ENCODE assay signal across 8 mouse cellular contexts in the genomic region with DNA sequence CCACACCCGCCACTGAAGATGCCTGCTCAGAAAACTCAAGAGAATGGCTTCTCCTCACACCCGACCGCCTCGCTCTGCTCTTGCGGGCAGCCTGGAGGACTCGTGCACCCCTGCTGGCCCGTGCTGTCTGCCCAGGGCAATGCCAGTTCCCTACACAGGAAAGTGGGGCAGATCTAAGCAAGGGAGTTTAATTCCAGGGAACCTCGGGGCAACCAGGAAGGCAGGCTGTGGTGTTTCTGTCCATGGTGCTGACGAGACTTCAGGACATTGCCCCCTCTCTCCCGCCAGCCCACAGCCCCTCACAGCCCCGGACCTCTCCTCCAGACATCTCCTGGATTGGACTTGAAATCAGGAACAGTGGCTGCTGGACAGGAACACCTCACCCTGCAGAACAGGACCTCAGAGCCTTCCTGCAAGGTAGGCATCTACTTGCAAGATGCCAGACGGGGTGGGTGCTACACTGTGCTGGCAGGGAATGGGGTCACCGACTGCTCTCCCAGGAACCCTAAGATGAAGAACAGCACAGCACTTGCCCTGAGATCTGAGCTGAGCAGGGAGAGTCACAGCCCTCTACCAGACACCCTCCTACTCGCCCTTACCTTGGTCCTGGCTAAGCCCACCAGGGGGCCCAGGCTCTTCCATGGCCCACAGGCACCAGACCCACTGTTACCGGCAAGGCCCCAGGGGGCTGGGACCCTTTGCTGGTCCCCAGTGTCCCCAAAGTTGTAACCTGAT. TPM values are rescaled to one million over a fixed set of nuclear protein-coding genes. Genes with fewer than 3 reads are reported as not detected.
DNase-seq lines count a peak whose midpoint lies in the region; ATAC-seq lines count a peak whose summit lies in the region.

No protein-coding gene starts in this region.

- DNase-seq in right cerebral cortex, postnatal 4 days = peak; percentile 29
- no peak for DNase-seq in right cerebral cortex, adult 18-20 months
- DNase-seq in cerebellum, adult 9-10 months = peak; percentile 86
- DNase-seq in limb, embryonic 10.5 days (ENCODE audit: low spot score) = peak; percentile 80
- peak; percentile 60 for DNase-seq in neural tube, embryonic 11.5 days (ENCODE audit: low spot score)
- DNase-seq in frontal cortex, postnatal 10 days (ENCODE audit: low spot score in 2 of 2) = no peak

- no peaks in the 10 kb centered on the region for H3K36me3 ChIP-seq in heart, embryonic 16.5 days (ENCODE audit: control insufficient read depth, insufficient read depth)
- H3K36me3 ChIP-seq in limb, embryonic 10.5 days = no peaks in the 10 kb centered on the region
- no peaks in the 10 kb centered on the region for H3K36me3 ChIP-seq in neural tube, embryonic 11.5 days (ENCODE audit: control insufficient read depth, insufficient read depth, low read length)

- 5% methylated on average over 15 of the region's 15 CpGs for WGBS in heart, embryonic 16.5 days
- WGBS in limb, embryonic 10.5 days = 5% methylated on average over 15 of the region's 15 CpGs
- WGBS in neural tube, embryonic 11.5 days = 5% methylated on average over 15 of the region's 15 CpGs

- no peak overlapping the region for H3K4me2 ChIP-seq in heart, embryonic 16.5 days (ENCODE audit: low read depth, low read length)
- peak overlapping the region; percentile 24 for H3K4me2 ChIP-seq in neural tube, embryonic 11.5 days (ENCODE audit: low read depth)

- ATAC-seq in heart, embryonic 16.5 days (replicated peaks; ENCODE audit: extremely low read depth, insufficient read depth, low FRiP score) = 0 out of 2 replicates have a peak, but pooled peaks have one; percentile 29
- no peak for ATAC-seq in neural tube, embryonic 11.5 days (ENCODE audit: insufficient read depth, low FRiP score, low TSS enrichment)
- ATAC-seq in megakaryocyte, adult 5-6 weeks (ENCODE audit: poor library complexity, severe bottlenecking) = no peak

- H3K27me3 ChIP-seq in heart, embryonic 16.5 days (ENCODE audit: control insufficient read depth, insufficient read depth, low read length) = peaks cover 9% of the 10 kb centered on the region
- peaks cover 17% of the 10 kb centered on the region for H3K27me3 ChIP-seq in limb, embryonic 10.5 days (ENCODE audit: low read depth, poor library complexity, severe bottlenecking)
- H3K27me3 ChIP-seq in neural tube, embryonic 11.5 days (ENCODE audit: control insufficient read depth, insufficient read depth, low read length) = no peaks in the 10 kb centered on the region

- H3K4me3 ChIP-seq in heart, embryonic 16.5 days (ENCODE audit: low read length) = no peak overlapping the region
- 0 out of 2 replicates have a peak overlapping the region, but pooled peaks have one; percentile 8 for H3K4me3 ChIP-seq in limb, embryonic 10.5 days
- H3K4me3 ChIP-seq in neural tube, embryonic 11.5 days (ENCODE audit: low read depth, low read length) = 0 out of 2 replicates have a peak overlapping the region, but pooled peaks have one; percentile 12

- H3K4me1 ChIP-seq in heart, embryonic 16.5 days (ENCODE audit: control insufficient read depth, insufficient read depth, low read length) = peaks cover 5% of the 10 kb centered on the region; the same call in 1 of the 2 replicates
- H3K4me1 ChIP-seq in limb, embryonic 10.5 days = peaks cover 55% of the 10 kb centered on the region
- H3K4me1 ChIP-seq in neural tube, embryonic 11.5 days (ENCODE audit: control insufficient read depth, insufficient read depth, low read length) = peaks cover 6% of the 10 kb centered on the region

- H3K9ac ChIP-seq in heart, embryonic 16.5 days (ENCODE audit: low read length) = no peak overlapping the region
- H3K9ac ChIP-seq in neural tube, embryonic 11.5 days (ENCODE audit: low read length) = peak overlapping the region; percentile 18; the same call in 1 of the 2 replicates

- H3K27ac ChIP-seq in heart, embryonic 16.5 days (ENCODE audit: low read length) = no peak overlapping the region
- no peak overlapping the region for H3K27ac ChIP-seq in limb, embryonic 10.5 days
- no peak overlapping the region for H3K27ac ChIP-seq in neural tube, embryonic 11.5 days (ENCODE audit: low read depth, low read length)

- H3K9me3 ChIP-seq in heart, embryonic 16.5 days (replicated peaks; ENCODE audit: control insufficient read depth, low read length) = no peaks in the 10 kb centered on the region
- H3K9me3 ChIP-seq in limb, embryonic 10.5 days (replicated peaks) = no peaks in the 10 kb centered on the region
- no peaks in the 10 kb centered on the region for H3K9me3 ChIP-seq in neural tube, embryonic 11.5 days (ENCODE audit: control insufficient read depth, low read length)

RNA-seq across cellular contexts. Expression of a gene that starts 37.8 kb away (rescaled TPM):
- 1.0 and 1.4 TPM in 2 replicates for polyA plus RNA-seq in heart, embryonic 16.5 days (2015; fragmentation: Nextera tagmentation; extraction: Ambion mirVana)
- 1.5 and 1.8 TPM in 2 replicates for polyA plus RNA-seq in limb, embryonic 10.5 days (2016; fragmentation: Nextera tagmentation; extraction: Ambion mirVana)
- 1.4 and 1.6 TPM in 2 replicates for polyA plus RNA-seq in neural tube, embryonic 11.5 days (2014; fragmentation: Nextera tagmentation; extraction: Ambion mirVana)
- total RNA-seq in megakaryocyte, adult 5-6 weeks (2015) = not detected in 2 replicates
- not detected in 2 replicates for total RNA-seq in megakaryocyte, adult 5-6 weeks (2017)

RNA-seq across cellular contexts. Expression of a gene that starts 48.0 kb away (rescaled TPM):
- 17.3 and 18.0 TPM in 2 replicates for polyA plus RNA-seq in heart, embryonic 16.5 days (2015; fragmentation: Nextera tagmentation; extraction: Ambion mirVana)
- polyA plus RNA-seq in limb, embryonic 10.5 days (2016; fragmentation: Nextera tagmentation; extraction: Ambion mirVana) = 23.8 and 26.0 TPM in 2 replicates
- 6.9 and 8.3 TPM in 2 replicates for polyA plus RNA-seq in neural tube, embryonic 11.5 days (2014; fragmentation: Nextera tagmentation; extraction: Ambion mirVana)
- 3.7 and 4.3 TPM in 2 replicates for total RNA-seq in megakaryocyte, adult 5-6 weeks (2015)
- 3.3 and 5.7 TPM in 2 replicates for total RNA-seq in megakaryocyte, adult 5-6 weeks (2017)

RNA-seq across cellular contexts. Expression of a gene that starts 54.8 kb away (rescaled TPM):
- 44.2 and 47.2 TPM in 2 replicates for polyA plus RNA-seq in heart, embryonic 16.5 days (2015; fragmentation: Nextera tagmentation; extraction: Ambion mirVana)
- polyA plus RNA-seq in limb, embryonic 10.5 days (2016; fragmentation: Nextera tagmentation; extraction: Ambion mirVana) = 45.8 and 56.5 TPM in 2 replicates
- polyA plus RNA-seq in neural tube, embryonic 11.5 days (2014; fragmentation: Nextera tagmentation; extraction: Ambion mirVana) = 36.1 and 38.2 TPM in 2 replicates
- total RNA-seq in megakaryocyte, adult 5-6 weeks (2015) = 28.8 and 36.1 TPM in 2 replicates
- total RNA-seq in megakaryocyte, adult 5-6 weeks (2017) = 19.1 and 27.0 TPM in 2 replicates

RNA-seq across cellular contexts. Expression of a gene that starts 58.0 kb away (rescaled TPM):
- polyA plus RNA-seq in heart, embryonic 16.5 days (2015; fragmentation: Nextera tagmentation; extraction: Ambion mirVana) = 0.29 and 0.34 TPM in 2 replicates
- 0.33 and 1.1 TPM in 2 replicates for polyA plus RNA-seq in limb, embryonic 10.5 days (2016; fragmentation: Nextera tagmentation; extraction: Ambion mirVana)
- 191 and 218 TPM in 2 replicates for polyA plus RNA-seq in neural tube, embryonic 11.5 days (2014; fragmentation: Nextera tagmentation; extraction: Ambion mirVana)
- total RNA-seq in megakaryocyte, adult 5-6 weeks (2015) = 0.25 and 0.27 TPM in 2 replicates
- total RNA-seq in megakaryocyte, adult 5-6 weeks (2017) = not detected in 2 replicates

Comparison
In these comparisons a context has a peak if more than half of its experiments do, and no peak if none do; other contexts are left out.
1. DNase-seq: peak in right cerebral cortex, postnatal 4 days (single experiment), cerebellum, adult 9-10 months (single experiment), limb, embryonic 10.5 days (single experiment) and neural tube, embryonic 11.5 days (single experiment); none in right cerebral cortex, adult 18-20 months (single experiment) and frontal cortex, postnatal 10 days (0 of 2).